Mouse (Mus musculus) erythroblast, adult 5-6 weeks (primary cell): ENCODE data around the gene Wfdc12. TPM values are rescaled to one million over a fixed set of nuclear protein-coding genes. Genes with fewer than 3 reads are reported as not detected.

ENCODE experiments used
- ATAC-seq: replicated peaks from 2 replicates; pipeline ENCODE4 v1.8.0; 2016; ENCODE audit warnings: moderate number of reproducible peaks, mild to moderate bottlenecking, moderate TSS enrichment, inconsistent platforms; ENCODE audit not compliant: poor library complexity, low FRiP score, severe bottlenecking
- total RNA-seq, 2 experiments: library from RNA; stranded (forward) in 1 of 2; stranded (reverse) in 1 of 2; fragments of 150-400 nt in 1 of 2; fragments of 200-764, 138-1000 nt in 1 of 2; gene quantifications; 2 replicates each; pipeline versions ENCODE4 v1.2.3 to v1.2.4; 2015 to 2017; ENCODE audit warnings: low replicate concordance in 2 of 2

The Wfdc12 gene
- total RNA-seq, 2 experiments from 2014 or later, result not detected

- ATAC-seq, result no peak
These were observed 48.4 kb downstream of the Wfdc12 start for GRCm38 (mm10) chr2:164142021-164142420.

Other genes starting within 250 kb of the Wfdc12 start
- gene Ywhab, start 195.6 kb downstream of the Wfdc12 start, total RNA-seq (2015; ENCODE audit: low replicate concordance), result 49.3 and 49.6 TPM in 2 replicates
- 18.8 and 25.1 TPM in 2 replicates for gene Ywhab, start 195.6 kb downstream of the Wfdc12 start, total RNA-seq (2017; ENCODE audit: low replicate concordance)
- 2.3 TPM in 1 of 2 replicates, not detected in the other for gene Pabpc1l, start 165.2 kb downstream of the Wfdc12 start, total RNA-seq (2015; ENCODE audit: low replicate concordance)
- not detected in 2 replicates for gene Pabpc1l, start 165.2 kb downstream of the Wfdc12 start, total RNA-seq (2017; ENCODE audit: low replicate concordance)
- gene Stk4, start 120.3 kb downstream of the Wfdc12 start, total RNA-seq (2015; ENCODE audit: low replicate concordance), result 47.9 and 74.0 TPM in 2 replicates
- gene Stk4, start 120.3 kb downstream of the Wfdc12 start, total RNA-seq (2017; ENCODE audit: low replicate concordance), result 52.4 and 55.6 TPM in 2 replicates
- gene Tomm34, start 119.4 kb downstream of the Wfdc12 start, total RNA-seq (2015; ENCODE audit: low replicate concordance), result 11.5 and 16.7 TPM in 2 replicates
- 9.8 and 17.5 TPM in 2 replicates for gene Tomm34, start 119.4 kb downstream of the Wfdc12 start, total RNA-seq (2017; ENCODE audit: low replicate concordance)
- not detected in 2 replicates for gene Kcns1, start 19.5 kb downstream of the Wfdc12 start, total RNA-seq (2015; ENCODE audit: low replicate concordance)
- gene Kcns1, start 19.5 kb downstream of the Wfdc12 start, total RNA-seq (2017; ENCODE audit: low replicate concordance), result not detected in 2 replicates
- gene Wfdc5, start 7.9 kb downstream of the Wfdc12 start, total RNA-seq (2015; ENCODE audit: low replicate concordance), result not detected in 2 replicates
- gene Wfdc5, start 7.9 kb downstream of the Wfdc12 start, total RNA-seq (2017; ENCODE audit: low replicate concordance), result not detected in 2 replicates
- not detected in 2 replicates for gene Wfdc15a, start 9.5 kb upstream of the Wfdc12 start, total RNA-seq (2015; ENCODE audit: low replicate concordance)
- gene Wfdc15a, start 9.5 kb upstream of the Wfdc12 start, total RNA-seq (2017; ENCODE audit: low replicate concordance), result not detected in 2 replicates
- gene Wfdc15b, start 31.1 kb upstream of the Wfdc12 start, total RNA-seq (2015; ENCODE audit: low replicate concordance), result not detected in 2 replicates
- not detected in 2 replicates for gene Wfdc15b, start 31.1 kb upstream of the Wfdc12 start, total RNA-seq (2017; ENCODE audit: low replicate concordance)
- not detected in 2 replicates for gene Svs2, start 47.9 kb upstream of the Wfdc12 start, total RNA-seq (2015; ENCODE audit: low replicate concordance)
- gene Svs2, start 47.9 kb upstream of the Wfdc12 start, total RNA-seq (2017; ENCODE audit: low replicate concordance), result not detected in 2 replicates
- not detected in 2 replicates for gene Svs3b, start 66.0 kb upstream of the Wfdc12 start, total RNA-seq (2015; ENCODE audit: low replicate concordance)
- gene Svs3b, start 66.0 kb upstream of the Wfdc12 start, total RNA-seq (2017; ENCODE audit: low replicate concordance), result not detected in 2 replicates
- not detected in 2 replicates for gene Svs4, start 87.9 kb upstream of the Wfdc12 start, total RNA-seq (2015; ENCODE audit: low replicate concordance)
- not detected in 2 replicates for gene Svs4, start 87.9 kb upstream of the Wfdc12 start, total RNA-seq (2017; ENCODE audit: low replicate concordance)
- not detected in 2 replicates for gene Svs3a, start 98.7 kb upstream of the Wfdc12 start, total RNA-seq (2015; ENCODE audit: low replicate concordance)
- not detected in 2 replicates for gene Svs3a, start 98.7 kb upstream of the Wfdc12 start, total RNA-seq (2017; ENCODE audit: low replicate concordance)
- gene Svs6, start 126.1 kb upstream of the Wfdc12 start, total RNA-seq (2015; ENCODE audit: low replicate concordance), result not detected in 2 replicates
- not detected in 2 replicates for gene Svs6, start 126.1 kb upstream of the Wfdc12 start, total RNA-seq (2017; ENCODE audit: low replicate concordance)
- not detected in 2 replicates for gene Svs5, start 142.1 kb upstream of the Wfdc12 start, total RNA-seq (2015; ENCODE audit: low replicate concordance)
- not detected in 2 replicates for gene Svs5, start 142.1 kb upstream of the Wfdc12 start, total RNA-seq (2017; ENCODE audit: low replicate concordance)
- gene Slpi, start 198.5 kb upstream of the Wfdc12 start, total RNA-seq (2015; ENCODE audit: low replicate concordance), result 78.0 and 99.7 TPM in 2 replicates
- 6.9 and 12.7 TPM in 2 replicates for gene Slpi, start 198.5 kb upstream of the Wfdc12 start, total RNA-seq (2017; ENCODE audit: low replicate concordance)
- gene Rbpjl, start 212.5 kb upstream of the Wfdc12 start, total RNA-seq (2015; ENCODE audit: low replicate concordance), result not detected in 2 replicates
- gene Rbpjl, start 212.5 kb upstream of the Wfdc12 start, total RNA-seq (2017; ENCODE audit: low replicate concordance), result not detected in 2 replicates
- gene Matn4, start 214.6 kb upstream of the Wfdc12 start, total RNA-seq (2015; ENCODE audit: low replicate concordance), result not detected in 2 replicates
- not detected in 2 replicates for gene Matn4, start 214.6 kb upstream of the Wfdc12 start, total RNA-seq (2017; ENCODE audit: low replicate concordance)